8 mouse cellular contexts compared by ENCODE assay signal in the genomic region with DNA sequence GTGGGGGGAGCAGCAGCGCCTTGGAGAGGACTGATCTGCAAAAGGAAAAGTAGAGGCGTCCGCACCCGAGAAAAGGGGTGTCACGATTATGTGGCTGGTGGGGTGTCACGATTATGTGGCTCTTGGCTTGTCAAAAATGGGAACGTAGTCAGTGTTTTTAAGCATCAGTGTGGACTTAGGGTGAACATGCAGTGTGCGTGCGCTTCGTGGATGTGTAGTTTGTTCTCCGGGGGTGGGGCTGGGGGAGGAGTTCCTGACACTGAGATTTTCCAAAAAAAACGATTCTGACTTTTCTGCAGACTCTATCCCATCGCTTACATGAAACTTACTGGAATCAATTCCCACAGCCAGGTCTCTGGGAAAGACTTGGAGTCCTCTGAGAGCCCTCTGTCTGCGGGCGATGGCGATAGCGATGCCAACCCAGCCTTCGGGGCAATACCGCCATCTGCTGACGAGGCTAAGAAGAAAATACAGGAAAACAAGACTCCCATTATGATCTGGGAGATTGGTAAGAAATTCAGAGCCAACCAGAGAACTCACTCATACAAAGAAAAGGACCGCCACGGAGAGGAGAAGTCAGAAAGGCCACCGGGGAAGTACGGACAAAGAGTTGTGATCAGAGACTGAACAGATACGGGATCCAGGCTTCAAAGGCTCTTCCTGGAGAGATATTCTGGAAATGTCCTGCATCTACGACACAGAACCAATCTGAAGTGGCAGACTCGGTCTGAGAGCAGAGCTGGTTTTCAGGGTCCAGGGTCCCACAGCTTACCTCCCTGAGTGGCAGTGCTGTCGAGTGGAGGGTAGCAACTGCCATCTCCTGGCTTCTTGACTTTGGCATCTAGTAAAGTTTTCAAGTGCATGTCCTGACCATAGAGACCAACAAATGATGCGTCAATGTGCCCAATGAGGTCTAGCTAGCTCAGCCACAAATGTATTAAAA. TPM values are rescaled to one million over a fixed set of nuclear protein-coding genes. Genes with fewer than 3 reads are reported as not detected.
DNase-seq lines count a peak whose midpoint lies in the region; ATAC-seq and TF ChIP-seq lines count a peak whose summit lies in the region.

No protein-coding gene starts in this region.

- H3K27ac ChIP-seq in CH12.LX (ENCODE audit: insufficient read depth, low read depth): peak overlapping the region; percentile 77; the same call in 1 of the 2 replicates
- H3K27ac ChIP-seq in heart, embryonic 14.5 days (replicated peaks in 1 of 2; ENCODE audit: control insufficient read depth in 1 of 2, insufficient read depth in 1 of 2, low read depth in 2 of 2, low read length in 2 of 2): no peak overlapping the region; a peak in 1 of 4 replicates
- no peak overlapping the region for H3K27ac ChIP-seq in liver, adult 2 months (replicated peaks; ENCODE audit: insufficient read depth, low read depth, low read length)
- no peak overlapping the region for H3K27ac ChIP-seq in stomach, embryonic 14.5 days (ENCODE audit: low read length)

- dilution Hi-C loops in CH12.LX (cut with MboI; ENCODE audit: extremely low pct_ligation_motif_present, extremely low pct_unique_long_range_greater_than_20kb, low sequenced_read_pairs): no loop called here

- H3K79me2 ChIP-seq in CH12.LX (replicated peaks; ENCODE audit: control insufficient read depth, extremely low read depth, insufficient read depth, poor library complexity, severe bottlenecking): no peaks in the 10 kb centered on the region
- H3K79me2 ChIP-seq in liver, adult 2 months (ENCODE audit: control insufficient read depth, insufficient read depth, low read length): no peaks in the 10 kb centered on the region

- peak; percentile 68 for DNase-seq in CH12.LX (ENCODE audit: extremely low read depth)
- peak; percentile 58 for DNase-seq in c-Kit-positive CD71-negative TER-119-negative erythroid progenitor cells, embryonic 14.5 days (ENCODE audit: low read depth)
- DNase-seq in fibroblast of lung, adult 2 months (ENCODE audit: low read depth): peak; percentile 71
- peak; percentile 86 for DNase-seq in kidney, postnatal 10 days
- peak; percentile 25 for DNase-seq in liver, adult 2 months (ENCODE audit: extremely low read depth, low read depth, low spot score)
- peak; percentile 42 for DNase-seq in naive thymus-derived CD4-positive, alpha-beta T cell, adult 2 months (ENCODE audit: low read depth)

- peaks cover 20 to 44% of the 10 kb centered on the region in 2 experiments for H3K4me1 ChIP-seq in CH12.LX (ENCODE audit: control insufficient read depth in 1 of 2, insufficient read depth in 2 of 2)
- peaks cover 26 to 27% of the 10 kb centered on the region in 2 experiments for H3K4me1 ChIP-seq in heart, embryonic 14.5 days (ENCODE audit: control insufficient read depth in 2 of 2, insufficient read depth in 2 of 2, low read length in 2 of 2)
- no peaks in the 10 kb centered on the region for H3K4me1 ChIP-seq in liver, adult 2 months (ENCODE audit: control insufficient read depth, insufficient read depth, low read length)
- H3K4me1 ChIP-seq in stomach, embryonic 14.5 days (ENCODE audit: control insufficient read depth, insufficient read depth, low read length): no peaks in the 10 kb centered on the region

- ATAC-seq in heart, embryonic 14.5 days (ENCODE audit: insufficient number of reproducible peaks, insufficient read depth, low FRiP score, low read depth): no peak
- 0 out of 2 replicates have a peak, but pooled peaks have one; percentile 25 for ATAC-seq in stomach, embryonic 14.5 days (ENCODE audit: insufficient number of reproducible peaks, insufficient read depth, low FRiP score, low read depth)

- no peak for TF ChIP-seq EP300 in CH12.LX (IDR thresholded peaks at IDR 0.05; ENCODE audit: low read length)

- in situ Hi-C loops in CH12.LX (cut with MboI; ENCODE audit: low pct_ligation_motif_present, low pct_unique_long_range_greater_than_20kb, low sequenced_read_pairs): loop anchor here (5.0 kb wide), 3 partner anchors 85 to 835 kb away; a partner anchor contains a TSS

- H3K4me2 ChIP-seq in CH12.LX (ENCODE audit: insufficient read depth, low read depth, poor library complexity, severe bottlenecking): peak overlapping the region; percentile 53
- peak overlapping the region; percentile 54 for H3K4me2 ChIP-seq in heart, embryonic 14.5 days (ENCODE audit: low read length)
- peak overlapping the region; percentile 14; the same call in 1 of the 2 replicates for H3K4me2 ChIP-seq in stomach, embryonic 14.5 days (replicated peaks; ENCODE audit: low read depth, low read length)

- peak; percentile 48 to 97; a peak in 3 of 4 replicates for TF ChIP-seq CTCF in CH12.LX (conservative IDR thresholded peaks at IDR 0.05 in 1 of 2, IDR thresholded peaks at IDR 0.05 in 1 of 2; ENCODE audit: low read depth in 2 of 2, low read length in 2 of 2)
- TF ChIP-seq CTCF in liver, adult 2 months (IDR thresholded peaks at IDR 0.05; ENCODE audit: low read depth, low read length): peak; percentile 86

- peaks cover 11% of the 10 kb centered on the region for H3K9me3 ChIP-seq in CH12.LX (replicated peaks; ENCODE audit: low read length)
- H3K9me3 ChIP-seq in heart, embryonic 14.5 days (ENCODE audit: control insufficient read depth, low read length): peaks cover 6% of the 10 kb centered on the region
- no peaks in the 10 kb centered on the region for H3K9me3 ChIP-seq in stomach, embryonic 14.5 days (ENCODE audit: control insufficient read depth, low read depth, low read length)

- peak overlapping the region; percentile 61 to 69 (median 63) for H3K4me3 ChIP-seq in CH12.LX (replicated peaks in 1 of 3; ENCODE audit: low read depth in 2 of 3, low read length in 2 of 3, poor library complexity in 1 of 3)
- peak overlapping the region in 1 of 2 experiments; percentile 5; a peak in 1 of 4 replicates for H3K4me3 ChIP-seq in heart, embryonic 14.5 days (ENCODE audit: control insufficient read depth in 1 of 2, insufficient read depth in 1 of 2, low read depth in 1 of 2, low read length in 2 of 2)
- H3K4me3 ChIP-seq in liver, adult 2 months (ENCODE audit: insufficient read depth, low read depth, low read length): no peak overlapping the region
- H3K4me3 ChIP-seq in stomach, embryonic 14.5 days (ENCODE audit: low read depth, low read length): no peak overlapping the region

- H3K36me3 ChIP-seq in CH12.LX (replicated peaks in 1 of 2; ENCODE audit: control insufficient read depth in 1 of 2, insufficient read depth in 1 of 2, low read length in 1 of 2): peaks cover 5 to 31% of the 10 kb centered on the region in 2 experiments
- H3K36me3 ChIP-seq in heart, embryonic 14.5 days (ENCODE audit: control insufficient read depth, insufficient read depth, low read length): no peaks in the 10 kb centered on the region
- H3K36me3 ChIP-seq in liver, adult 2 months (ENCODE audit: control insufficient read depth, insufficient read depth, low read length): no peaks in the 10 kb centered on the region
- no peaks in the 10 kb centered on the region for H3K36me3 ChIP-seq in stomach, embryonic 14.5 days (ENCODE audit: control insufficient read depth, insufficient read depth, low read length)

- H3K9ac ChIP-seq in CH12.LX (ENCODE audit: insufficient read depth, low read depth): peak overlapping the region; percentile 55
- no peak overlapping the region for H3K9ac ChIP-seq in heart, embryonic 14.5 days (ENCODE audit: low read length)
- no peak overlapping the region for H3K9ac ChIP-seq in liver, adult 2 months (ENCODE audit: low read depth, low read length)
- H3K9ac ChIP-seq in stomach, embryonic 14.5 days (replicated peaks; ENCODE audit: low read depth, low read length): no peak overlapping the region

- TF ChIP-seq RAD21 in CH12.LX (IDR thresholded peaks at IDR 0.05; ENCODE audit: low read depth, low read length): peak; percentile 95

- no peaks in the 10 kb centered on the region for H3K27me3 ChIP-seq in CH12.LX (replicated peaks)
- H3K27me3 ChIP-seq in heart, embryonic 14.5 days (ENCODE audit: control insufficient read depth, insufficient read depth, low read length): no peaks in the 10 kb centered on the region
- no peaks in the 10 kb centered on the region for H3K27me3 ChIP-seq in liver, adult 2 months (ENCODE audit: control insufficient read depth, insufficient read depth, low read length)
- no peaks in the 10 kb centered on the region for H3K27me3 ChIP-seq in stomach, embryonic 14.5 days (ENCODE audit: control insufficient read depth, insufficient read depth, low read length)

- TF ChIP-seq POLR2A in CH12.LX (IDR thresholded peaks at IDR 0.05; ENCODE audit: low read depth, low read length): no peak
- no peak for TF ChIP-seq POLR2A in liver, adult 2 months (IDR thresholded peaks at IDR 0.05; ENCODE audit: extremely low read depth, insufficient read depth, low read length)

- 30% methylated on average over 29 of the region's 29 CpGs for WGBS in heart, embryonic 14.5 days
- WGBS in liver, adult 2 months: 32% methylated on average over 29 of the region's 29 CpGs
- WGBS in stomach, embryonic 14.5 days: 35% methylated on average over 29 of the region's 29 CpGs

TF ChIP-seq in CH12.LX, 34 proteins besides CTCF, POLR2A, EP300 and RAD21:
- TF ChIP-seq KAT2A (IDR thresholded peaks at IDR 0.05; ENCODE audit: insufficient replicate concordance, low read length) (no peak), MAFK (IDR thresholded peaks at IDR 0.05; ENCODE audit: insufficient replicate concordance, low read length) (no peak), JUND (conservative IDR thresholded peaks at IDR 0.05; ENCODE audit: low read depth, low read length) (no peak), IRF4 (IDR thresholded peaks at IDR 0.05; ENCODE audit: low read depth, low read length) (peak; percentile 69; the same call in 1 of the 2 replicates), ELF1 (IDR thresholded peaks at IDR 0.05; ENCODE audit: low read depth, low read length) (peak; percentile 46; the same call in 1 of the 2 replicates), TCF12 (IDR thresholded peaks at IDR 0.05; ENCODE audit: low read depth, low read length) (peak; percentile 41; the same call in 1 of the 2 replicates), SMC3 (IDR thresholded peaks at IDR 0.05; ENCODE audit: low read depth, low read length) (peak; percentile 85), MAZ (IDR thresholded peaks at IDR 0.05; ENCODE audit: low read depth, low read length) (0 out of 2 replicates have a peak, but pooled peaks have one; percentile 20), NELFE (IDR thresholded peaks at IDR 0.05; ENCODE audit: low read depth, low read length) (no peak; the same call in 1 of the 2 replicates)

RNA-seq across cellular contexts. Expression of a gene that starts 51.6 kb away (rescaled TPM):
- total RNA-seq in CH12.LX (2012; rRNA removed) (4.1 and 6.5 TPM in 2 replicates), CH12.LX (2014; rRNA removed) (2.1 and 2.9 TPM in 2 replicates)
- 9.9 and 13.8 TPM in 2 replicates for polyA plus RNA-seq in CH12.LX (2012; ENCODE audit: insufficient read length, low read depth)
- polyA plus RNA-seq in heart, embryonic 14.5 days (2014; fragmentation: Nextera tagmentation; extraction: Ambion mirVana): 11.6 and 13.2 TPM in 2 replicates
- total RNA-seq in liver, adult 2 months (2014; rRNA removed): 0.74 and 0.94 TPM in 2 replicates
- 2.7 and 5.8 TPM in 2 replicates for polyA plus RNA-seq in liver, adult 2 months (2012; rRNA removed)
- 23.4 and 25.9 TPM in 2 replicates for polyA plus RNA-seq in stomach, embryonic 14.5 days (2014; fragmentation: Nextera tagmentation; extraction: Ambion mirVana)

Comparison
In these comparisons a context has a peak if more than half of its experiments do, and no peak if none do; other contexts are left out.
1. DNase-seq: peak in every context shown above with its lines; median percentile 86 in kidney, postnatal 10 days; 71 in fibroblast of lung, adult 2 months; 68 in CH12.LX; 58 in c-Kit-positive CD71-negative TER-119-negative erythroid progenitor cells, embryonic 14.5 days; 42 in naive thymus-derived CD4-positive, alpha-beta T cell, adult 2 months; 25 in liver, adult 2 months.
2. H3K4me3 ChIP-seq: peak in CH12.LX (3 of 3); none in liver, adult 2 months (single experiment) and stomach, embryonic 14.5 days (single experiment).
3. Peak in every context shown above with its lines, with median percentiles within 50 percentile points of each other: H3K4me2 ChIP-seq.